Mouse (Mus musculus) adrenal gland, postnatal 25 days (tissue): ENCODE data around the gene Htr1f. TPM values are rescaled to one million over a fixed set of nuclear protein-coding genes. Genes with fewer than 3 reads are reported as not detected.

Experiments used
- microRNA-seq, 2 experiments: library from miRNA; unstranded; fragments of <30 nt; microRNA quantifications; one replicate each; pipeline ENCODE4 v1.2.0; 2021
- total RNA-seq: library from RNA; stranded (reverse); gene quantifications from 2 replicates; pipeline ENCODE4 v1.2.3, GENCODE M21; 2021

Gene Htr1f
- total RNA-seq, 1 experiment from 2014 or later: not detected

Small RNA genes within 50 kb of the gene (microRNA-seq; reads per million reads assigned to microRNA genes)
- gene Gm23374: 0 reads per million in 2 experiments
